Mouse (Mus musculus) olfactory bulb, adult 2 months (tissue): ENCODE results near the gene Pla2g3.

Source experiments
- CTCF ChIP-seq: fragments of 200-500 bp; IDR thresholded peaks from 2 replicates; pipeline ENCODE4 v1.5.1; 2012; ENCODE audit warnings: low read depth, mild to moderate bottlenecking, low read length, moderate library complexity; ENCODE audit not compliant: insufficient read depth
- POLR2A ChIP-seq: fragments of 200-500 bp; IDR thresholded peaks from 2 replicates; pipeline ENCODE4 v1.6.1; 2012; ENCODE audit warnings: mild to moderate bottlenecking, low read depth, low read length, moderate library complexity; ENCODE audit not compliant: insufficient read depth

GRCm38 (mm10) chr11:3519051-3519726 lies 31.1 kb downstream of the Pla2g3 start:
- no peak for TF ChIP-seq CTCF
- no peak for TF ChIP-seq POLR2A
